Mouse (Mus musculus) stomach, postnatal 0 days (tissue): ENCODE measurements around the gene Adora2a. TPM values are rescaled to one million over a fixed set of nuclear protein-coding genes. Genes with fewer than 3 reads are reported as not detected.
"Not testable (repeated sequence)": the region's sequence is repeated elsewhere in the genome, so short reads cannot be mapped to it uniquely, and the experiment has no call there.

Source experiments
- ATAC-seq: fragments of 200-750 bp; cut with Nextera tagmentation; 2 replicates; pipeline ENCODE4 v1.8.0; 2017; ENCODE audit not compliant: low FRiP score, low TSS enrichment
- DNase-seq: peaks from one replicate; pipeline ENCODE4 v3.0.0-alpha.2; 2016; ENCODE audit warnings: low spot score
- H3K27ac ChIP-seq: fragments of 300-500 bp; sonication (generic); replicated peaks from 2 replicates; pipeline ENCODE4 v1.5.1; 2014; ENCODE audit warnings: mild to moderate bottlenecking, control low read depth
- H3K27me3 ChIP-seq: fragments of 300-500 bp; sonication (generic); 2 replicates; pipeline ENCODE4 v1.6.1; 2014; ENCODE audit warnings: low read length; ENCODE audit not compliant: control insufficient read depth, insufficient read depth
- H3K36me3 ChIP-seq: fragments of 300-500 bp; sonication (generic); 2 replicates; pipeline ENCODE4 v1.6.1; 2014; ENCODE audit warnings: low read length, mixed read lengths; ENCODE audit not compliant: control insufficient read depth, insufficient read depth
- H3K4me1 ChIP-seq: fragments of 300-500 bp; sonication (generic); replicated peaks from 2 replicates; pipeline ENCODE4 v1.6.1; 2014; ENCODE audit warnings: antibody characterized with exemption; ENCODE audit not compliant: control insufficient read depth, insufficient read depth
- H3K4me2 ChIP-seq: fragments of 300-500 bp; sonication (generic); replicated peaks from 2 replicates; pipeline ENCODE4 v1.6.1; 2014; ENCODE audit warnings: low read depth, mild to moderate bottlenecking, control low read depth, moderate library complexity
- H3K4me3 ChIP-seq: fragments of 300-500 bp; sonication (generic); 2 replicates; pipeline ENCODE4 v1.5.1; 2014; ENCODE audit warnings: low read depth, low read length, control low read depth
- H3K9ac ChIP-seq: fragments of 300-500 bp; sonication (generic); 2 replicates; pipeline ENCODE4 v1.6.1; 2014; ENCODE audit warnings: mild to moderate bottlenecking, low read length, control low read depth, mixed read lengths
- H3K9me3 ChIP-seq: fragments of 300-500 bp; sonication (generic); 2 replicates; pipeline ENCODE4 v1.6.1; 2016; ENCODE audit warnings: low read length; ENCODE audit not compliant: control insufficient read depth
- CTCF ChIP-seq: IDR thresholded peaks from 2 replicates; pipeline ENCODE4 v1.5.1; 2016; ENCODE audit warnings: antibody characterized with exemption, low read depth, mild to moderate bottlenecking, moderate library complexity
- EP300 ChIP-seq: optimal IDR thresholded peaks from 2 replicates; pipeline ENCODE3; 2016; ENCODE audit warnings: antibody characterized with exemption
- whole genome bisulfite sequencing: fragments of 180-500 bp; shearing (Covaris S2); extraction: QIAGEN DNeasy Blood & Tissue Kit; methylation state at CpG from one replicate; pipeline ENCODE4 v1.1.7; 2014; 5-methylcytosine and 5-hydroxymethylcytosine counted together
- polyA plus RNA-seq: library from polyadenylated mRNA; unstranded; fragments of >200 nt; fragmentation: Nextera tagmentation; extraction: Ambion mirVana; gene quantifications from 2 replicates; pipeline ENCODE4 v1.2.1, GENCODE M21; 2015

Adora2a gene
- polyA plus RNA-seq, 1 experiment from 2014 or later: 0.82 TPM

DNA sequence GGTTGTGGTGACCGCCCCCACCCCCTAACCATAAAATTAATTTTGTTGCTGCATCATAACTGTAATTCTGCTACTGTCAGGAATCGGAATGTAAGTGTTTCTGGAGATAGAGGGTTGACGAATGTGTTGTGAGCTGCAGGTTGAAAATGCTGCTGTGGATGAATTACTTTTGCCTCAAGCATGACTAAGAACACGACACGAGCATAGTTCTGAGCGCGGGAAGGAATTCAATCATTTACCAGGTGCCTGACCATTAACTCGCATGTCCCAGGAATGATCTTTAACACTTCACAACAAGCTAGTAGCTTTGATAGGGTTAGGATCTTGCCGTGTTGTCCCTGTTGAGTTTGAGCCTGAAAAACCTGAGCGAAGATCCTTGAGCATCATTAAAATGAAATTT is 20.6 kb downstream of the Adora2a start:
- no peaks in the 10 kb centered on the region for H3K36me3 ChIP-seq
- no peak for DNase-seq
- TF ChIP-seq CTCF (no peak), EP300 (no peak)
- H3K27me3 ChIP-seq: no peaks in the 10 kb centered on the region
- H3K4me1 ChIP-seq: no peaks in the 10 kb centered on the region
- H3K9ac ChIP-seq: no peak overlapping the region
- WGBS: 73% methylated on average over 10 of the region's 10 CpGs
- no peaks in the 10 kb centered on the region for H3K9me3 ChIP-seq
- H3K27ac ChIP-seq: no peak overlapping the region
- no peak overlapping the region for H3K4me3 ChIP-seq
- no peak overlapping the region for H3K4me2 ChIP-seq
- ATAC-seq: no peak

- TF ChIP-seq EP300 (no peak), CTCF (no peak)
- Histone ChIP-seq H3K4me1 (no peaks in the 10 kb centered on the region), H3K4me2 (no peak overlapping the region), H3K27ac (no peak overlapping the region), H3K27me3 (no peaks in the 10 kb centered on the region), H3K9ac (no peak overlapping the region), H3K9me3 (no peaks in the 10 kb centered on the region), H3K36me3 (no peaks in the 10 kb centered on the region), H3K4me3 (no peak overlapping the region)
- 86% methylated on average over 5 of the region's 5 CpGs for WGBS
- no peak for ATAC-seq
- DNase-seq: no peak
Observed at GRCm38 (mm10) chr10:75338852-75339251, 22.2 kb downstream of the Adora2a start.

DNA sequence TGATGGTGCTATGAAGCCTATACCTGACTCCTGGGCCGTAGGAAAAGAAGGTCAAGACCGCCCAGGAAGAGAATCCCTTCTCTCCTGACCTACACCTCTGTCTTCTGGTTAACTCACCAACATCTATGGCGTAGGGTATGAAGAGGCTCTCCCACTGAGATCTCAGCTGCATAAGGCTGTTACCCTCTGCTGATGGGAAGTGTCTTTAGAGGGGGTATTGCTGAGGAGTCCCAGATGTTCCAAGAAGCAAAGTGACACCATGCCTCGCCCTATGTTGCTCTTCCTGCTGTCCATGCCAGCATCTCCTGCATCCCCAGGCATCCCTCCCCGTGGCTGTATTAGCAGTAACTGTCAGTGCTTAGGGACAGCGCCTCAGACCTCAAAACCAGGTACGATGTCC is 22.7 kb downstream of the Adora2a start:
- H3K9ac ChIP-seq: no peak overlapping the region
- TF ChIP-seq CTCF (no peak), EP300 (no peak)
- H3K4me2 ChIP-seq: no peak overlapping the region
- 83% methylated on average over 7 of the region's 7 CpGs for WGBS
- no peaks in the 10 kb centered on the region for H3K36me3 ChIP-seq
- no peak overlapping the region for H3K27ac ChIP-seq
- ATAC-seq (no peak), DNase-seq (no peak)
- no peaks in the 10 kb centered on the region for H3K4me1 ChIP-seq
- no peaks in the 10 kb centered on the region for H3K27me3 ChIP-seq
- no peaks in the 10 kb centered on the region for H3K9me3 ChIP-seq
- H3K4me3 ChIP-seq: no peak overlapping the region

- H3K4me1 ChIP-seq: no peaks in the 10 kb centered on the region
- no peak overlapping the region for H3K9ac ChIP-seq
- H3K27ac ChIP-seq: no peak overlapping the region
- DNase-seq: no peak
- H3K27me3 ChIP-seq: no peaks in the 10 kb centered on the region
- H3K36me3 ChIP-seq: no peaks in the 10 kb centered on the region
- H3K4me2 ChIP-seq: no peak overlapping the region
- WGBS: 24% methylated on average over 8 of the region's 8 CpGs
- no peak for ATAC-seq
- TF ChIP-seq CTCF (no peak), EP300 (no peak)
- H3K9me3 ChIP-seq: no peaks in the 10 kb centered on the region
- no peak overlapping the region for H3K4me3 ChIP-seq
Observed at GRCm38 (mm10) chr10:75341936-75342335, 25.3 kb downstream of the Adora2a start.

DNA sequence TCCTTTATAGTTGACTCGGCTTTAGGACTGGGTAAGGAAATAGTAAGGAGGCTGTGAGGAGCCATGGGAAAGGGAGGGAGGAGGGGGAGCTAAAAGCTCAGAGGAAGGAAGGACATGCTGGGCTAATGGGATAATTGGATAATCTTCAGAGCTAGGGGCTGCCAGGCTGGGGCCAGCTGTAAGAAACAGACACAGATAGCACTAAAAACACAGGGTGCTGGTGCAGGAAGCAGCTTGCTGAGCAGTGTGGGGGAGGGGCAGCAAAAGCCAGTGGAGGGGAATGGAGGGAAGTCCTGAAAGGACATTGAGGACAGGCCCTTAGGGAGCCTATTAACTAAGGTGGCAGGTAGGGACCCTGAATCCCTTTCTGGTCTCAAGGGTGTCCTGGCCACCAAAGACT is 27.9 kb downstream of the Adora2a start:
- not testable (repeated sequence) for H3K4me1 ChIP-seq, H3K9ac ChIP-seq, H3K27ac ChIP-seq, H3K9me3 ChIP-seq, H3K4me2 ChIP-seq, H3K36me3 ChIP-seq, H3K4me3 ChIP-seq, DNase-seq, ATAC-seq, H3K27me3 ChIP-seq
- 62% methylated on average over 1 of the region's 1 CpGs for WGBS

DNA sequence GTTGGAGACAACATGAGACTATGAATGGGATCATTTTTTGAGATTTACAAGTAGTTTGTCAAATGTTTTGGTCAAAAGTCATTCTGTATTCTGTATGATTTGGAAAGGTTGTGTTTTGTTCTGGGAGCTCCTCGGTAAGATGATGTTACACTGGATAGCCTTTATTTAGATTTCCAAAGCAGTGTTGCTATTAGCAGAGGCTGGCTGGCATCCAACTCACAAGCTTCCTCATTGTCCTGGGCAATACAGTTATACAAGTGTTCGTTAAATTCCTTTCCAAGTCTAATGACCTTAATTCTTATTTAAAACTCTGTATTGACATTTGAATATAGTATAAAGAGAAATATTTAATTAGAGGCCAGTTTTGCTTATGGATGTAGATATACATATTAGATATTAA is 28.6 kb downstream of the Adora2a start:
- Histone ChIP-seq H3K4me2 (no peak overlapping the region), H3K27ac (no peak overlapping the region), H3K27me3 (no peaks in the 10 kb centered on the region), H3K9me3 (no peaks in the 10 kb centered on the region), H3K4me3 (no peak overlapping the region), H3K9ac (no peak overlapping the region), H3K36me3 (no peaks in the 10 kb centered on the region), H3K4me1 (no peaks in the 10 kb centered on the region)
- DNase-seq (no peak), ATAC-seq (no peak)
- TF ChIP-seq EP300: no peak
- TF ChIP-seq CTCF: no peak
- 44% methylated on average over 2 of the region's 2 CpGs for WGBS

GRCm38 (mm10) chr10:75350564-75350963 is 33.9 kb downstream of the Adora2a start:
- Histone ChIP-seq H3K9ac (no peak overlapping the region), H3K27ac (no peak overlapping the region), H3K36me3 (no peaks in the 10 kb centered on the region), H3K4me1 (no peaks in the 10 kb centered on the region), H3K9me3 (no peaks in the 10 kb centered on the region), H3K4me2 (no peak overlapping the region), H3K27me3 (no peaks in the 10 kb centered on the region), H3K4me3 (no peak overlapping the region)
- 74% methylated on average over 5 of the region's 5 CpGs for WGBS
- ATAC-seq (no peak), DNase-seq (no peak)
- TF ChIP-seq EP300: no peak
- TF ChIP-seq CTCF: no peak
